ENCODE assay signal across 12 mouse cellular contexts in genomic region chr19:26888171-26888570, GRCm38 (mm10). TPM values are rescaled to one million over a fixed set of nuclear protein-coding genes. Genes with fewer than 3 reads are reported as not detected.
DNase-seq lines count a peak whose midpoint lies in the region; ATAC-seq and TF ChIP-seq lines count a peak whose summit lies in the region.
"Had no signal": no experiment of that assay in that cellular context is flagged by ENCODE, and none has a peak within 500 bp of the region (broad histone marks: within the 10 kb centered on the region; RNA-seq: fewer than 3 reads in every experiment).

No protein-coding gene starts in this region.

- no peak overlapping the region for H3K4me2 ChIP-seq in intestine, embryonic 14.5 days (ENCODE audit: low read length)
- H3K4me2 ChIP-seq in intestine, embryonic 16.5 days (ENCODE audit: low read depth, low read length) = no peak overlapping the region
- no peak overlapping the region for H3K4me2 ChIP-seq in hindbrain, postnatal 0 days (ENCODE audit: low read depth, low read length)
- no peak overlapping the region for H3K4me2 ChIP-seq in midbrain, embryonic 16.5 days (ENCODE audit: low read length)
- H3K4me2 ChIP-seq: midbrain, embryonic 12.5 days had no signal

- no peak overlapping the region for H3K9ac ChIP-seq in intestine, embryonic 14.5 days (ENCODE audit: low read length)
- no peak overlapping the region for H3K9ac ChIP-seq in intestine, embryonic 16.5 days (ENCODE audit: low read depth, low read length)
- no peak overlapping the region for H3K9ac ChIP-seq in hindbrain, postnatal 0 days (replicated peaks; ENCODE audit: low read length)
- H3K9ac ChIP-seq in midbrain, embryonic 16.5 days (ENCODE audit: low read depth, low read length) = no peak overlapping the region
- H3K9ac ChIP-seq: liver, postnatal 0 days; midbrain, embryonic 12.5 days had no signal

- no peak for ATAC-seq in intestine, embryonic 14.5 days (replicated peaks; ENCODE audit: low FRiP score, low TSS enrichment, low read depth)
- ATAC-seq in intestine, embryonic 16.5 days = no peak
- peak; percentile 59; the same call in 1 of the 2 replicates for ATAC-seq in hindbrain, postnatal 0 days
- peak; percentile 78; the same call in 1 of the 2 replicates for ATAC-seq in midbrain, embryonic 16.5 days
- ATAC-seq: liver, postnatal 0 days had no signal

- DNase-seq in intestine, embryonic 14.5 days (ENCODE audit: low spot score) = peak; percentile 34
- peak; percentile 79 for DNase-seq in brain, embryonic 14.5 days (ENCODE audit: low read depth)
- peak; percentile 81 for DNase-seq in hindbrain, postnatal 0 days (ENCODE audit: low spot score)
- DNase-seq in B cell, adult 2 months = no peak
- DNase-seq in embryonic facial prominence, embryonic 10.5 days (ENCODE audit: low spot score) = no peak
- DNase-seq in MN1 (ENCODE audit: low spot score) = no peak
- DNase-seq: liver, postnatal 0 days had no signal

- TF ChIP-seq POLR2A in brain, embryonic 14.5 days (IDR thresholded peaks at IDR 0.05; ENCODE audit: borderline replicate concordance, extremely low read depth, insufficient read depth, insufficient read length, poor library complexity, severe bottlenecking) = no peak

- H3K4me1 ChIP-seq in intestine, embryonic 14.5 days (replicated peaks; ENCODE audit: control insufficient read depth, insufficient read depth, low read length) = no peaks in the 10 kb centered on the region
- no peaks in the 10 kb centered on the region for H3K4me1 ChIP-seq in intestine, embryonic 16.5 days (ENCODE audit: control insufficient read depth, insufficient read depth, low read length)
- H3K4me1 ChIP-seq in hindbrain, postnatal 0 days (ENCODE audit: insufficient read depth, low read length) = no peaks in the 10 kb centered on the region
- no peaks in the 10 kb centered on the region for H3K4me1 ChIP-seq in midbrain, embryonic 16.5 days (ENCODE audit: control insufficient read depth, insufficient read depth, low read length)
- no peaks in the 10 kb centered on the region for H3K4me1 ChIP-seq in embryonic facial prominence, embryonic 10.5 days

- H3K27me3 ChIP-seq in intestine, embryonic 14.5 days (replicated peaks; ENCODE audit: control insufficient read depth, insufficient read depth, low read length) = no peaks in the 10 kb centered on the region
- no peaks in the 10 kb centered on the region for H3K27me3 ChIP-seq in intestine, embryonic 16.5 days (replicated peaks; ENCODE audit: control insufficient read depth, insufficient read depth, low read length)
- H3K27me3 ChIP-seq in hindbrain, postnatal 0 days (ENCODE audit: insufficient read depth, low read length) = no peaks in the 10 kb centered on the region
- no peaks in the 10 kb centered on the region for H3K27me3 ChIP-seq in midbrain, embryonic 16.5 days (ENCODE audit: control insufficient read depth, insufficient read depth, low read depth, low read length)
- H3K27me3 ChIP-seq in embryonic facial prominence, embryonic 10.5 days (replicated peaks; ENCODE audit: low read depth, poor library complexity, severe bottlenecking) = no peaks in the 10 kb centered on the region
- H3K27me3 ChIP-seq: midbrain, embryonic 12.5 days had no signal

- H3K36me3 ChIP-seq in intestine, embryonic 14.5 days (ENCODE audit: control insufficient read depth, insufficient read depth, low read length) = no peaks in the 10 kb centered on the region
- no peaks in the 10 kb centered on the region for H3K36me3 ChIP-seq in intestine, embryonic 16.5 days (ENCODE audit: control insufficient read depth, insufficient read depth, low read length)
- no peaks in the 10 kb centered on the region for H3K36me3 ChIP-seq in hindbrain, postnatal 0 days (ENCODE audit: insufficient read depth, low read length)
- no peaks in the 10 kb centered on the region for H3K36me3 ChIP-seq in midbrain, embryonic 16.5 days (ENCODE audit: control insufficient read depth, insufficient read depth, low read length)
- no peaks in the 10 kb centered on the region for H3K36me3 ChIP-seq in embryonic facial prominence, embryonic 10.5 days (replicated peaks)
- H3K36me3 ChIP-seq: midbrain, embryonic 12.5 days had no signal

- TF ChIP-seq CTCF in brain, embryonic 14.5 days (IDR thresholded peaks at IDR 0.05; ENCODE audit: borderline replicate concordance, extremely low read depth, insufficient read depth, insufficient read length) = peak; percentile 40; the same call in 1 of the 2 replicates
- TF ChIP-seq CTCF in hindbrain, postnatal 0 days (IDR thresholded peaks at IDR 0.05; ENCODE audit: low read depth) = peak; percentile 70

- no peak overlapping the region for H3K27ac ChIP-seq in intestine, embryonic 14.5 days (ENCODE audit: low read depth)
- no peak overlapping the region for H3K27ac ChIP-seq in intestine, embryonic 16.5 days (ENCODE audit: low read length)
- no peak overlapping the region for H3K27ac ChIP-seq in hindbrain, postnatal 0 days
- peak overlapping the region; percentile 35 for H3K27ac ChIP-seq in midbrain, embryonic 16.5 days (ENCODE audit: low read length)
- no peak overlapping the region for H3K27ac ChIP-seq in embryonic facial prominence, embryonic 10.5 days (replicated peaks)
- H3K27ac ChIP-seq: midbrain, embryonic 12.5 days had no signal

- no peaks in the 10 kb centered on the region for H3K9me3 ChIP-seq in intestine, embryonic 14.5 days (ENCODE audit: control insufficient read depth, low read length)
- no peaks in the 10 kb centered on the region for H3K9me3 ChIP-seq in intestine, embryonic 16.5 days (ENCODE audit: control insufficient read depth, low read length)
- no peaks in the 10 kb centered on the region for H3K9me3 ChIP-seq in hindbrain, postnatal 0 days (ENCODE audit: low read length)
- no peaks in the 10 kb centered on the region for H3K9me3 ChIP-seq in midbrain, embryonic 16.5 days (replicated peaks; ENCODE audit: control insufficient read depth, low read length, poor library complexity, severe bottlenecking)
- no peaks in the 10 kb centered on the region for H3K9me3 ChIP-seq in embryonic facial prominence, embryonic 10.5 days
- H3K9me3 ChIP-seq: midbrain, embryonic 12.5 days had no signal

- H3K4me3 ChIP-seq in intestine, embryonic 14.5 days (ENCODE audit: low read depth, low read length) = no peak overlapping the region
- H3K4me3 ChIP-seq in intestine, embryonic 16.5 days (ENCODE audit: low read length) = no peak overlapping the region
- H3K4me3 ChIP-seq in hindbrain, postnatal 0 days (ENCODE audit: low read length) = no peak overlapping the region
- no peak overlapping the region for H3K4me3 ChIP-seq in midbrain, embryonic 16.5 days (ENCODE audit: low read depth, low read length)
- no peak overlapping the region for H3K4me3 ChIP-seq in embryonic facial prominence, embryonic 10.5 days
- H3K4me3 ChIP-seq: midbrain, embryonic 12.5 days had no signal

- WGBS in intestine, embryonic 14.5 days = 73% methylated on average over 9 of the region's 9 CpGs
- WGBS in intestine, embryonic 16.5 days = 71% methylated on average over 9 of the region's 9 CpGs
- 53% methylated on average over 9 of the region's 9 CpGs for WGBS in hindbrain, postnatal 0 days
- 42% methylated on average over 9 of the region's 9 CpGs for WGBS in midbrain, embryonic 16.5 days
- WGBS in embryonic facial prominence, embryonic 10.5 days = 91% methylated on average over 9 of the region's 9 CpGs

RNA-seq across cellular contexts. Expression of gene Gm815, which starts 2.5 kb away (rescaled TPM):
- polyA plus RNA-seq in intestine, embryonic 14.5 days (2014; fragmentation: Nextera tagmentation; extraction: Ambion mirVana) = not detected in 2 replicates
- polyA plus RNA-seq in intestine, embryonic 16.5 days (2015; fragmentation: Nextera tagmentation; extraction: Ambion mirVana) = not detected in 2 replicates
- polyA plus RNA-seq in brain, embryonic 14.5 days (2012; rRNA removed) = not detected in 2 replicates
- not detected in 2 replicates for total RNA-seq in hindbrain, postnatal 0 days (2014; rRNA removed)
- not detected in 2 replicates for polyA plus RNA-seq in hindbrain, postnatal 0 days (2015; fragmentation: Nextera tagmentation; extraction: Ambion mirVana)
- polyA plus RNA-seq in midbrain, embryonic 16.5 days (2015; fragmentation: Nextera tagmentation; extraction: Ambion mirVana) = not detected in 2 replicates
- polyA plus RNA-seq in embryonic facial prominence, embryonic 10.5 days (2016; fragmentation: Nextera tagmentation; extraction: Ambion mirVana) = not detected in 2 replicates
- total RNA-seq: granulocyte monocyte progenitor cell, adult 5-6 weeks; layer of hippocampus, postnatal 25 days had no signal
- polyA plus RNA-seq: liver, postnatal 0 days; midbrain, embryonic 12.5 days had no signal

Comparison
In these comparisons a context has a peak if more than half of its experiments do, and no peak if none do; other contexts are left out.
1. ATAC-seq: peak in hindbrain, postnatal 0 days (single experiment) and midbrain, embryonic 16.5 days (single experiment); none in intestine, embryonic 14.5 days (single experiment) and intestine, embryonic 16.5 days (single experiment).
2. DNase-seq: peak in intestine, embryonic 14.5 days (single experiment), brain, embryonic 14.5 days (single experiment) and hindbrain, postnatal 0 days (single experiment); none in B cell, adult 2 months (0 of 2), embryonic facial prominence, embryonic 10.5 days (single experiment) and MN1 (single experiment).